Mouse (Mus musculus) MEL (cell line): ENCODE results near the gene Actr1a. TPM values are rescaled to one million over a fixed set of nuclear protein-coding genes. Genes with fewer than 3 reads are reported as not detected.

Experiments used
- DNase-seq: peaks from one replicate; pipeline ENCODE4 v3.0.0; 2011; ENCODE audit warnings: low read depth, low spot score
- H3K27ac ChIP-seq: 2 replicates; pipeline ENCODE4 v1.5.1; 2012; ENCODE audit warnings: low read depth, mild to moderate bottlenecking, control low read depth, low read length, moderate library complexity; ENCODE audit not compliant: control insufficient read depth
- H3K27me3 ChIP-seq, 2 experiments: fragments of 150-350 bp in 1 of 2; sonication (generic) in 1 of 2; 2 replicates each; pipeline ENCODE4 v1.6.1; 2012; ENCODE audit warnings: low read length in 2 of 2, mild to moderate bottlenecking in 2 of 2, improper control_type of control experiment in 1 of 2, moderate library complexity in 1 of 2; ENCODE audit not compliant: insufficient read depth in 2 of 2, control insufficient read depth in 1 of 2
- H3K36me3 ChIP-seq, 2 experiments: 2 replicates each; pipeline ENCODE4 v1.6.1; 2012 to 2014; ENCODE audit warnings: low read length in 2 of 2, improper control_type of control experiment in 1 of 2, inconsistent platforms in 1 of 2, mild to moderate bottlenecking in 1 of 2; ENCODE audit not compliant: insufficient read depth in 2 of 2, control insufficient read depth in 1 of 2
- H3K4me1 ChIP-seq, 2 experiments: fragments of 150-350 bp in 1 of 2; sonication (generic) in 1 of 2; 2 replicates each; pipeline ENCODE4 v1.6.1; 2012; ENCODE audit warnings: low read length in 2 of 2, improper control_type of control experiment in 1 of 2, mild to moderate bottlenecking in 1 of 2; ENCODE audit not compliant: insufficient read depth in 2 of 2, control insufficient read depth in 1 of 2
- H3K4me3 ChIP-seq, 2 experiments: fragments of 150-350 bp in 1 of 2; sonication (generic) in 1 of 2; 2 replicates each; pipeline ENCODE4 v1.5.1; 2012; ENCODE audit warnings: low read depth in 2 of 2, low read length in 2 of 2, mild to moderate bottlenecking in 2 of 2, moderate library complexity in 2 of 2, control low read depth in 1 of 2, improper control_type of control experiment in 1 of 2; ENCODE audit not compliant: control insufficient read depth in 1 of 2, insufficient read depth in 1 of 2
- H3K79me2 ChIP-seq: 2 replicates; pipeline ENCODE4 v1.6.1; 2012; ENCODE audit warnings: mild to moderate bottlenecking, low read length, moderate library complexity; ENCODE audit not compliant: control insufficient read depth, poor library complexity, insufficient read depth
- H3K9ac ChIP-seq: 2 replicates; pipeline ENCODE4 v1.6.1; 2012; ENCODE audit warnings: low read depth, mild to moderate bottlenecking, control low read depth, low read length, moderate library complexity; ENCODE audit not compliant: control insufficient read depth, poor library complexity, severe bottlenecking
- H3K9me3 ChIP-seq: fragments of 150-350 bp; sonication (generic); replicated peaks from 2 replicates; pipeline ENCODE4 v1.6.1; 2012; ENCODE audit warnings: mild to moderate bottlenecking, low read length, improper control_type of control experiment, moderate library complexity; ENCODE audit not compliant: insufficient read depth
- BHLHE40 ChIP-seq: IDR thresholded peaks from 2 replicates; pipeline ENCODE4 v1.6.1; 2012; ENCODE audit warnings: low read depth, mild to moderate bottlenecking, inconsistent platforms, low read length, improper control_type of control experiment, borderline replicate concordance
- CTCF ChIP-seq, 3 experiments: IDR thresholded peaks in 2 of 3; conservative IDR thresholded peaks in 1 of 3; 2 replicates each; pipeline ENCODE4 v1.5.1; 2011 to 2012; ENCODE audit warnings: low read length in 3 of 3, low read depth in 2 of 3, mild to moderate bottlenecking in 2 of 3, improper control_type of control experiment in 1 of 3, inconsistent platforms in 1 of 3, mixed read lengths in 1 of 3, moderate library complexity in 1 of 3; ENCODE audit not compliant: control insufficient read depth in 1 of 3, insufficient read depth in 1 of 3, poor library complexity in 1 of 3, severe bottlenecking in 1 of 3
- KAT2A ChIP-seq: conservative IDR thresholded peaks from 2 replicates; pipeline ENCODE4 v1.6.1; 2012; ENCODE audit warnings: low read depth, low read length, improper control_type of control experiment, inconsistent platforms
- MAZ ChIP-seq: IDR thresholded peaks from 2 replicates; pipeline ENCODE4 v1.6.1; 2012; ENCODE audit warnings: low read depth, mild to moderate bottlenecking, inconsistent platforms, low read length, improper control_type of control experiment
- POLR2AphosphoS2 ChIP-seq: IDR thresholded peaks from 2 replicates; pipeline ENCODE4 v1.6.1; 2011; ENCODE audit warnings: low read length, improper control_type of control experiment
- RAD21 ChIP-seq: IDR thresholded peaks from 2 replicates; pipeline ENCODE4 v1.6.1; 2011; ENCODE audit warnings: mild to moderate bottlenecking, low read depth, low read length, improper control_type of control experiment
- SMC3 ChIP-seq: IDR thresholded peaks from 2 replicates; pipeline ENCODE4 v1.6.1; 2011; ENCODE audit warnings: low read depth, low read length, improper control_type of control experiment
- polyA plus RNA-seq, 2 experiments: library from polyadenylated mRNA; stranded (reverse) in 1 of 2; unstranded in 1 of 2; fragments of >175 nt in 1 of 2; fragments of >200 nt in 1 of 2; gene quantifications; 2 replicates each; pipeline versions ENCODE4 v1.2.1 to v1.2.4; 2012; ENCODE audit warnings: low replicate concordance in 2 of 2, low read depth in 1 of 2; ENCODE audit not compliant: insufficient read length in 2 of 2, insufficient read depth in 1 of 2, missing spikeins in 1 of 2
- total RNA-seq: library from RNA; depleted of rRNA; stranded (reverse); fragments of 300-350 nt; gene quantifications from 2 replicates; pipeline ENCODE4 v1.2.3, GENCODE M21; 2012

Gene Actr1a
- total and polyA plus RNA-seq, 3 experiments: 140 to 530 (median 193) TPM

DNA sequence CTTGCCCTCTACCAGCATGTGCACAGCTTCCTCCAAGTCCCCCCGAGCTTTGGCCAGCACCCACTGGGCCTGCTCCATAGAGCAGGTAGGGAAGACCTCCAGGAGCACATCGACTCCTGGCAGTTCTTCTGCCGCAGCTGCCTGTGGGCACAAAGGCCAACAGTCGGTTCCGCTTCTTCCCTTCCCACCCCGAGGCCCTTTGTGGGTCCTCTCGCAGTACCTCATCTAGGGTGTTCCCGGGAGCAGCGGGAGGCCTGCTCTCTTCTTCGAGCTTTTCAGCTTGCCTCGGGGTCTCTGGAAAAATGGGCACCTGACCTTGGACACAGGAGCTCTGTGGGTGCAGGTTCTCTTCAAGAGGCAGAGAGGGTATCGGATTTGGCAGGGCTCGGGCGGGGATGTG, 64.2 kb downstream of the Actr1a start:
- TF ChIP-seq MAZ (no peak), CTCF (IDR thresholded peaks at IDR 0.05 in 2 of 3, conservative IDR thresholded peaks at IDR 0.05 in 1 of 3; ENCODE audit: control insufficient read depth in 1 of 3, insufficient read depth in 1 of 3, low read depth in 2 of 3, low read length in 3 of 3, poor library complexity in 1 of 3, severe bottlenecking in 1 of 3) (no peak)
- Histone ChIP-seq H3K36me3 (peaks cover 0 to 5% of the 10 kb centered on the region in 2 experiments; a peak in 2 of 4 replicates), H3K9me3 (no peaks in the 10 kb centered on the region), H3K4me1 (peaks cover 0 to 17% of the 10 kb centered on the region in 2 experiments; a peak in 2 of 4 replicates), H3K4me3 (no peak overlapping the region), H3K79me2 (peaks cover 2% of the 10 kb centered on the region; the same call in 1 of the 2 replicates), H3K9ac (no peak overlapping the region), H3K27me3 (no peaks in the 10 kb centered on the region), H3K27ac (no peak overlapping the region)
- DNase-seq: no peak

DNA sequence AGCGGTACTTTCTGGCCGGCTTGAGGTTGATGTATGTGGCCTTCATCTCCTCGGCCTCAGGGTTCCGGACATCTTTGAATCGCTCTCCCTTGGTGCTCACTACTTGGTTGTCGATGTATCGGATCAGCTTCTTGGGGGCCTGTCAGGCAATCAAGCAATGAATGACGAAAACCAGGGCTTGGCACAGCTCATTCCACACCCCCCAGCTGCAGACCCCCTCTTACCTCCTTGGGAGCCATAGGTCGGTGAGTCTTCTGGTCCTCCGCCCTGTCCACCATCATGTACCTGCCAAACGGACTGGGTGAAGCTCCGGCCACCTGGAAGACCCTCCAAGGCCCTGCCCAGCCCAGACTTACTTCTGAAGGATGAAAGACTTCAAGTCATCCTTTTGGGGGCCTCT, 64.9 kb downstream of the Actr1a start:
- Histone ChIP-seq H3K27ac (no peak overlapping the region), H3K4me3 (no peak overlapping the region), H3K4me1 (peaks cover 0 to 18% of the 10 kb centered on the region in 2 experiments; a peak in 2 of 4 replicates), H3K79me2 (peaks cover 2% of the 10 kb centered on the region; the same call in 1 of the 2 replicates), H3K9me3 (no peaks in the 10 kb centered on the region), H3K9ac (no peak overlapping the region)
- TF ChIP-seq KAT2A (no peak), POLR2AphosphoS2 (0 out of 2 replicates have a peak, but pooled peaks have one; percentile 11)
- TF ChIP-seq, all 39 proteins: peak for 1
- Histone ChIP-seq H3K27me3 (no peaks in the 10 kb centered on the region), H3K36me3 (peaks cover 0 to 5% of the 10 kb centered on the region in 2 experiments; a peak in 2 of 4 replicates)
- no peak for DNase-seq

DNA sequence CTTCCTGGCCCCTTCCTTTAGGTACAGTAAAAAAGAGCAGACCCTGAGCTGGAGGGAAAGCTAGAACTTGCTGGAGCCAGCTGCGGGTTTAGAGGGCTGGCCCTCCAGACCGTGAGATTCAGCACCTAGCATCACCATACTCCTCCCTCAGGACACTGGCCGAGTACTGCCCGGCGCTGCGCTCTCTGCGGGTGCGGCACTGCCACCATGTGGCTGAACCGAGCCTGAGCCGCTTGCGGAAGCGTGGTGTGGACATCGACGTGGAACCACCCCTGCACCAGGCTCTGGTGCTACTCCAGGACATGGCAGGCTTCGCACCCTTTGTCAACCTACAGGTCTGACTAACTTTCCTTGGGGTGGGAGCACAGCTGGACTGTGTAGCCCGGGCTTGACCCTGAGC, 65.6 kb downstream of the Actr1a start:
- no peak overlapping the region for H3K9ac ChIP-seq
- peaks cover 0 to 5% of the 10 kb centered on the region in 2 experiments; a peak in 2 of 4 replicates for H3K36me3 ChIP-seq
- peaks cover 0 to 18% of the 10 kb centered on the region in 2 experiments; a peak in 2 of 4 replicates for H3K4me1 ChIP-seq
- H3K27ac ChIP-seq: no peak overlapping the region
- DNase-seq: peak; percentile 44
- no peaks in the 10 kb centered on the region for H3K27me3 ChIP-seq
- no peak for TF ChIP-seq BHLHE40
- TF ChIP-seq SMC3: peak; percentile 57
- TF ChIP-seq RAD21: peak; percentile 38
- peak; percentile 26 to 79 (median 60); a peak in 5 of 6 replicates for TF ChIP-seq CTCF (IDR thresholded peaks at IDR 0.05 in 2 of 3, conservative IDR thresholded peaks at IDR 0.05 in 1 of 3; ENCODE audit: control insufficient read depth in 1 of 3, insufficient read depth in 1 of 3, low read depth in 2 of 3, low read length in 3 of 3, poor library complexity in 1 of 3, severe bottlenecking in 1 of 3)
- peaks cover 2% of the 10 kb centered on the region; the same call in 1 of the 2 replicates for H3K79me2 ChIP-seq
- no peaks in the 10 kb centered on the region for H3K9me3 ChIP-seq
- H3K4me3 ChIP-seq: no peak overlapping the region
